Mouse (Mus musculus) E14TG2a.4 (cell line): ENCODE measurements at regions not wholly inside any gene's neighbourhood (a gene's known extent, or its start where the extent isn't known, plus 50 kb on each side); places are given as distances from the start of the nearest gene placed in this dataset.

ENCODE experiments used
- CTCF ChIP-seq: conservative IDR thresholded peaks from 2 replicates; pipeline ENCODE4 v1.5.1; 2014; ENCODE audit warnings: low read length
- NANOG ChIP-seq: IDR thresholded peaks from 2 replicates; pipeline ENCODE4 v1.6.1; 2014; ENCODE audit warnings: borderline replicate concordance, low read length, mixed read lengths
- POU5F1 ChIP-seq: IDR thresholded peaks from 2 replicates; pipeline ENCODE4 v1.6.1; 2014; ENCODE audit warnings: low read length, borderline replicate concordance

- TF ChIP-seq CTCF (no peak), POU5F1 (no peak), NANOG (no peak)
These were observed 50.1 kb upstream of the Mgmt start for GRCm38 (mm10) chr7:136844282-136844681.
